Mouse (Mus musculus): ENCODE data around the gene Ylpm1.

- TF ChIP-seq CTCF (IDR thresholded peaks at IDR 0.05; ENCODE audit: low read depth) = no peak
- no peak for TF ChIP-seq EP300 (IDR thresholded peaks at IDR 0.05; ENCODE audit: low read depth)
Measured at GRCm38 (mm10) chr12:84956317-84956716, 39.8 kb upstream of the Ylpm1 start.
